Mouse (Mus musculus) G1E (cell line): Measurements from ENCODE around the gene Acads.

Experiments
- CTCF ChIP-seq: IDR thresholded peaks from 2 replicates; pipeline ENCODE4 v1.5.1; 2012; ENCODE audit warnings: low read depth, low read length, inconsistent platforms, mixed read lengths
- GATA1 ChIP-seq: IDR thresholded peaks from 2 replicates; pipeline ENCODE4 v1.6.1; 2012; ENCODE audit warnings: borderline replicate concordance, low read length, inconsistent platforms, mixed read lengths
- GATA2 ChIP-seq: IDR thresholded peaks from 2 replicates; pipeline ENCODE4 v1.6.1; 2012; ENCODE audit warnings: low read depth, low read length, inconsistent platforms, borderline replicate concordance
- POLR2AphosphoS5 ChIP-seq: IDR thresholded peaks from 2 replicates; pipeline ENCODE4 v1.6.1; 2012; ENCODE audit warnings: low read depth, low read length, inconsistent platforms; ENCODE audit not compliant: insufficient replicate concordance
- TAL1 ChIP-seq: conservative IDR thresholded peaks from 2 replicates; pipeline ENCODE4 v1.6.1; 2012; ENCODE audit warnings: low read depth, low read length, inconsistent platforms, mixed read lengths

DNA sequence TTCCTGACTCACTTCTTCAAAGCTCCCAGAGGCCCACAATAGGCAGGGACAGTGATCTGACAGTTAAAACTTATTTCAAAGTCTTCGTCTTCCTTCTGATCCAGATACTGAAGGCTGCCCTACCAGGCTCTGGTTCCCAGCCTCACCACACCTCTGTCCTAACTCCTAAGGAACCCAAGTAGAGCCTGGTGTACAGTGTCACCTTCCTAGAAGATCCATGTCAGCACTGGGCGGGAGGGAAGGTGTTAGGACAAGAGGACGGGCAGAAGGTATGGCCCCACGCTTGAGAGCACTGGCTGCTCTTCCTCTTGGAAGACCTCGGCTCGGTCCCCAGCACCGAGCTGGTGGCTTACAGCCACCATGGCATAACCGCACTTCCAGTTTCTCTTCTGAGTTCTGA, 29.2 kb upstream of the Acads start:
- TF ChIP-seq CTCF (no peak), GATA1 (no peak), TAL1 (no peak), GATA2 (no peak), POLR2AphosphoS5 (no peak)
